Mouse (Mus musculus) erythroblast, embryonic 14.5 days (primary cell): ENCODE data around the gene Spaca9.

Source experiments
- GATA1 ChIP-seq: IDR thresholded peaks from 2 replicates; pipeline ENCODE4 v1.6.1; 2012; ENCODE audit warnings: low read length, inconsistent platforms, mixed read lengths
- TAL1 ChIP-seq: IDR thresholded peaks from 3 replicates; pipeline ENCODE4 v1.6.1; 2012; ENCODE audit warnings: low read length, inconsistent platforms, mixed read lengths

GRCm38 (mm10) chr2:28688431-28688830 lies 11.1 kb downstream of the Spaca9 start:
- TF ChIP-seq GATA1 (no peak), TAL1 (no peak)
